Mouse (Mus musculus): ENCODE measurements around the gene Tmem182. TPM values are rescaled to one million over a fixed set of nuclear protein-coding genes. Genes with fewer than 3 reads are reported as not detected.

The Tmem182 gene
- polyA plus RNA-seq, 1 experiment from 2014 or later = 0.20 TPM

- H3K9ac ChIP-seq = no peak overlapping the region
- no peaks in the 10 kb centered on the region for H3K4me1 ChIP-seq
- 81% methylated on average over 5 of the region's 5 CpGs for WGBS
- H3K4me3 ChIP-seq = no peak overlapping the region
- no peak overlapping the region for H3K27ac ChIP-seq
- no peaks in the 10 kb centered on the region for H3K9me3 ChIP-seq
- H3K36me3 ChIP-seq = no peaks in the 10 kb centered on the region
- H3K4me2 ChIP-seq = no peak overlapping the region
- no peak for ATAC-seq (ENCODE audit: insufficient number of reproducible peaks, insufficient read depth, low FRiP score, low TSS enrichment, low read depth)
- H3K27me3 ChIP-seq = no peaks in the 10 kb centered on the region
Observed at GRCm38 (mm10) chr1:40800908-40801307, 4.5 kb upstream of the Tmem182 start.

GRCm38 (mm10) chr1:40802759-40803158, 2.6 kb upstream of the Tmem182 start:
- H3K27me3 ChIP-seq = no peaks in the 10 kb centered on the region
- 24% methylated on average over 3 of the region's 3 CpGs for WGBS
- no peaks in the 10 kb centered on the region for H3K9me3 ChIP-seq
- no peak overlapping the region for H3K4me3 ChIP-seq
- no peaks in the 10 kb centered on the region for H3K36me3 ChIP-seq
- H3K9ac ChIP-seq = no peak overlapping the region
- H3K4me2 ChIP-seq = no peak overlapping the region
- H3K27ac ChIP-seq = no peak overlapping the region
- no peaks in the 10 kb centered on the region for H3K4me1 ChIP-seq
- ATAC-seq (ENCODE audit: insufficient number of reproducible peaks, insufficient read depth, low FRiP score, low TSS enrichment, low read depth) = no peak

- no peak overlapping the region for H3K4me3 ChIP-seq
- no peak overlapping the region for H3K27ac ChIP-seq
- H3K9me3 ChIP-seq = no peaks in the 10 kb centered on the region
- no peak for ATAC-seq (ENCODE audit: insufficient number of reproducible peaks, insufficient read depth, low FRiP score, low TSS enrichment, low read depth)
- no peak overlapping the region for H3K4me2 ChIP-seq
- no peaks in the 10 kb centered on the region for H3K36me3 ChIP-seq
- no peaks in the 10 kb centered on the region for H3K27me3 ChIP-seq
- WGBS = 86% methylated on average over 12 of the region's 12 CpGs
- H3K4me1 ChIP-seq = no peaks in the 10 kb centered on the region
- H3K9ac ChIP-seq = no peak overlapping the region
Observed at GRCm38 (mm10) chr1:40804118-40804517, 1.3 kb upstream of the Tmem182 start.

GRCm38 (mm10) chr1:40805891-40806290, 490 bp downstream of the Tmem182 start:
- no peak overlapping the region for H3K9ac ChIP-seq
- 89% methylated on average over 11 of the region's 11 CpGs for WGBS
- H3K36me3 ChIP-seq = no peaks in the 10 kb centered on the region
- no peak overlapping the region for H3K4me3 ChIP-seq
- no peak for ATAC-seq (ENCODE audit: insufficient number of reproducible peaks, insufficient read depth, low FRiP score, low TSS enrichment, low read depth)
- no peaks in the 10 kb centered on the region for H3K4me1 ChIP-seq
- no peaks in the 10 kb centered on the region for H3K9me3 ChIP-seq
- no peak overlapping the region for H3K27ac ChIP-seq
- no peaks in the 10 kb centered on the region for H3K27me3 ChIP-seq
- no peak overlapping the region for H3K4me2 ChIP-seq

- no peak overlapping the region for H3K4me3 ChIP-seq
- H3K9me3 ChIP-seq = no peaks in the 10 kb centered on the region
- H3K27ac ChIP-seq = no peak overlapping the region
- no peak overlapping the region for H3K9ac ChIP-seq
- no peaks in the 10 kb centered on the region for H3K36me3 ChIP-seq
- no peak for ATAC-seq (ENCODE audit: insufficient number of reproducible peaks, insufficient read depth, low FRiP score, low TSS enrichment, low read depth)
- WGBS = 81% methylated on average over 3 of the region's 3 CpGs
- H3K4me2 ChIP-seq = no peak overlapping the region
- H3K27me3 ChIP-seq = no peaks in the 10 kb centered on the region
- H3K4me1 ChIP-seq = no peaks in the 10 kb centered on the region
Observed at GRCm38 (mm10) chr1:40808643-40809042, 3.2 kb downstream of the Tmem182 start.

- 64% methylated on average over 16 of the region's 16 CpGs for whole genome bisulfite sequencing
Observed at GRCm38 (mm10) chr1:40815071-40815845, 9.9 kb downstream of the Tmem182 start.

GRCm38 (mm10) chr1:40824517-40824916, 19.1 kb downstream of the Tmem182 start:
- H3K4me3 ChIP-seq = no peak overlapping the region

More at GRCm38 (mm10) chr1:40815071-40815845, 9.9 kb downstream of the Tmem182 start:
- Histone ChIP-seq H3K4me2 (no peak overlapping the region), H3K27me3 (no peaks in the 10 kb centered on the region), H3K9ac (no peak overlapping the region), H3K9me3 (no peaks in the 10 kb centered on the region), H3K4me1 (no peaks in the 10 kb centered on the region), H3K27ac (no peak overlapping the region), H3K4me3 (no peak overlapping the region), H3K36me3 (no peaks in the 10 kb centered on the region)
- ATAC-seq (ENCODE audit: insufficient number of reproducible peaks, insufficient read depth, low FRiP score, low TSS enrichment, low read depth) = no peak

GRCm38 (mm10) chr1:40824936-40825335, 19.5 kb downstream of the Tmem182 start:
- H3K4me3 ChIP-seq = no peak overlapping the region
- no peaks in the 10 kb centered on the region for H3K4me1 ChIP-seq
- no peak overlapping the region for H3K9ac ChIP-seq
- no peaks in the 10 kb centered on the region for H3K27me3 ChIP-seq
- H3K9me3 ChIP-seq = no peaks in the 10 kb centered on the region
- no peaks in the 10 kb centered on the region for H3K36me3 ChIP-seq
- no peak overlapping the region for H3K27ac ChIP-seq
- H3K4me2 ChIP-seq = no peak overlapping the region
- WGBS = 37% methylated on average over 8 of the region's 8 CpGs
- no peak for ATAC-seq (ENCODE audit: insufficient number of reproducible peaks, insufficient read depth, low FRiP score, low TSS enrichment, low read depth)

More at GRCm38 (mm10) chr1:40824517-40824916, 19.1 kb downstream of the Tmem182 start:
- H3K9me3 ChIP-seq = no peaks in the 10 kb centered on the region
- H3K9ac ChIP-seq = no peak overlapping the region
- H3K27me3 ChIP-seq = no peaks in the 10 kb centered on the region
- ATAC-seq (ENCODE audit: insufficient number of reproducible peaks, insufficient read depth, low FRiP score, low TSS enrichment, low read depth) = no peak
- H3K4me2 ChIP-seq = no peak overlapping the region
- H3K4me1 ChIP-seq = no peaks in the 10 kb centered on the region
- H3K36me3 ChIP-seq = no peaks in the 10 kb centered on the region
- 69% methylated on average over 4 of the region's 4 CpGs for WGBS
- H3K27ac ChIP-seq = no peak overlapping the region

GRCm38 (mm10) chr1:40825826-40826225, 20.4 kb downstream of the Tmem182 start:
- Histone ChIP-seq H3K9me3 (no peaks in the 10 kb centered on the region), H3K4me1 (no peaks in the 10 kb centered on the region), H3K9ac (no peak overlapping the region), H3K27me3 (no peaks in the 10 kb centered on the region), H3K36me3 (no peaks in the 10 kb centered on the region), H3K4me2 (no peak overlapping the region), H3K4me3 (no peak overlapping the region), H3K27ac (no peak overlapping the region)
- ATAC-seq (ENCODE audit: insufficient number of reproducible peaks, insufficient read depth, low FRiP score, low TSS enrichment, low read depth) = no peak
- 78% methylated on average over 7 of the region's 7 CpGs for WGBS

GRCm38 (mm10) chr1:40829213-40829914, 24.0 kb downstream of the Tmem182 start:
- Histone ChIP-seq H3K9me3 (no peaks in the 10 kb centered on the region), H3K36me3 (no peaks in the 10 kb centered on the region), H3K4me3 (no peak overlapping the region), H3K27ac (no peak overlapping the region), H3K4me2 (no peak overlapping the region), H3K4me1 (no peaks in the 10 kb centered on the region), H3K27me3 (no peaks in the 10 kb centered on the region), H3K9ac (no peak overlapping the region)
- 80% methylated on average over 10 of the region's 10 CpGs for WGBS
- ATAC-seq (ENCODE audit: insufficient number of reproducible peaks, insufficient read depth, low FRiP score, low TSS enrichment, low read depth) = no peak

- Histone ChIP-seq H3K27me3 (no peaks in the 10 kb centered on the region), H3K9me3 (no peaks in the 10 kb centered on the region), H3K36me3 (no peaks in the 10 kb centered on the region), H3K9ac (no peak overlapping the region), H3K4me3 (no peak overlapping the region), H3K4me1 (no peaks in the 10 kb centered on the region), H3K4me2 (no peak overlapping the region), H3K27ac (no peak overlapping the region)
- ATAC-seq (ENCODE audit: insufficient number of reproducible peaks, insufficient read depth, low FRiP score, low TSS enrichment, low read depth) = no peak
- WGBS = 84% methylated on average over 4 of the region's 4 CpGs
Observed at GRCm38 (mm10) chr1:40830712-40831507, 25.5 kb downstream of the Tmem182 start.
